Mouse (Mus musculus) liver, adult 2 months (tissue): ENCODE results near the gene Galntl6.

Experiments used
- CTCF ChIP-seq: fragments of 200-500 bp; IDR thresholded peaks from 2 replicates; pipeline ENCODE4 v1.5.1; 2011; ENCODE audit warnings: low read depth, low read length, control low read depth
- POLR2A ChIP-seq: fragments of 200-500 bp; IDR thresholded peaks from 2 replicates; pipeline ENCODE4 v1.6.1; 2011; ENCODE audit warnings: low read length, control low read depth; ENCODE audit not compliant: insufficient read depth; ENCODE audit errors: extremely low read depth

DNA sequence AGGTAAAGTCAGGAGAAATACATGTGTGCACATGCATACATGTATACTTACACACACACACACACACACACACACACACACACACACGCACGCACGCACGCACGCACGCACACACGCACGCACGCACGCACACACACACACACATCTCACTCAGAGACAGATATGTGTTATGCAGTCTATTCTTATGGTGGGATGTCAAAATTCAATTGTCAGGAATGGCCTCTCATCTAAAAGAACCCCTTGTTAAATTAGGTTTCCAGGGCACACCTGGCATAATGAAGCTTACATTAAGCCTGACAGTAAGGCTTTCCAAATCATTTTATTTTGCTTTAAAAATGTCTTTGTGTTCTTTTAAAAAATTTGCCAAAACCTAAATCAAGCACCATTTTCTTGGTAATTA lies 540.5 kb downstream of the Galntl6 start:
- TF ChIP-seq POLR2A (no peak), CTCF (no peak)
